Mouse (Mus musculus): ENCODE measurements at regions not wholly inside any gene's neighbourhood (a gene's known extent, or its start where the extent isn't known, plus 50 kb on each side); places are given as distances from the start of the nearest gene placed in this dataset.

DNA sequence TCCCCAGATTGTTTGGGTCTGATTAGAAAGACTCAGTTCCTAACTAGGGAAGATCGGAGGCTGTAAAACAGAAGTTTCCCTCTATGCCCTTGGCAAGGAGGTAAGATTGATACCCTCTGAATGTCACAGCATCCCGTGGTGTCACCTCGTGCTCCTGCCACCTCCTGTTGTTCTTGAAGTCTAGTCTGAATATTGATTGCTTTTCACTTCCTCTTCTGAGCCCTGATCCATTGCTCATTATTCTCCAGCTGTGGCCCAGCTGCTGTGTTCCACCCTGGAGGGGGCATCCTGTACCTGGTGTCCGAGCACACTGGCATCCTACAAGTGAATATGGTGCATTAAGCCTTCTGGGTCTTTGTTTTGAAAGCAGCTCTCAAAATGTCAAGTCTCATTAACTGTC is 156.6 kb upstream of the Mctp2 start:
- 55% methylated on average over 4 of the region's 4 CpGs for WGBS
- Histone ChIP-seq H3K4me2 (ENCODE audit: low read length) (no peak overlapping the region), H3K4me3 (ENCODE audit: low read length) (no peak overlapping the region), H3K27ac (ENCODE audit: low read depth, low read length) (no peak overlapping the region), H3K4me1 (ENCODE audit: control insufficient read depth, insufficient read depth, low read depth, low read length) (no peaks in the 10 kb centered on the region), H3K9me3 (ENCODE audit: control insufficient read depth, low read length) (no peaks in the 10 kb centered on the region), H3K36me3 (ENCODE audit: control insufficient read depth, insufficient read depth, low read length) (no peaks in the 10 kb centered on the region), H3K9ac (ENCODE audit: low read depth, low read length) (no peak overlapping the region), H3K27me3 (replicated peaks; ENCODE audit: control insufficient read depth, insufficient read depth, low read length) (no peaks in the 10 kb centered on the region)
- no peak for ATAC-seq

DNA sequence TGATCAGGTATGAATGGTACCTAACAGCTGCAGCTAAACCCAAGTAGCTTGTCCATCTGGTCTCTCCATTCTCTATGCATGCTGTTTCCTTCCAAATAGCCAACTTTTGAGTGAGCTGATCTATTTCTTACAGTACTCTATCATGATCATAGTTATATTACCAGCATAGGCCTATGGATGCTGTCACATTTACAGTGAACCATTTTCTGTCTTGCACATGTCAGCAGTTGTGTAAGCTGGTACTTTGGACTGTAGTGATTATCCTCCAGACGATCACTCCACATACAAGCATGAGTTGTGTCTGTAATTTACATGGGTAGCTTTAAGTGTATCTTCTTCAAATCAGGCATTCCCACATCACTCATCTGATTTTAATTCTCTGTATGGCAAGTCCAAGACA is 158.2 kb upstream of the Mctp2 start:
- H3K4me1 ChIP-seq (ENCODE audit: control insufficient read depth, insufficient read depth, low read depth, low read length): no peaks in the 10 kb centered on the region
- H3K27ac ChIP-seq (ENCODE audit: low read depth, low read length): no peak overlapping the region
- ATAC-seq: no peak
- no peak overlapping the region for H3K4me2 ChIP-seq (ENCODE audit: low read length)
- H3K27me3 ChIP-seq (replicated peaks; ENCODE audit: control insufficient read depth, insufficient read depth, low read length): no peaks in the 10 kb centered on the region
- no peak overlapping the region for H3K4me3 ChIP-seq (ENCODE audit: low read length)
- WGBS: 77% methylated on average over 1 of the region's 1 CpGs
- H3K36me3 ChIP-seq (ENCODE audit: control insufficient read depth, insufficient read depth, low read length): no peaks in the 10 kb centered on the region
- H3K9me3 ChIP-seq (ENCODE audit: control insufficient read depth, low read length): no peaks in the 10 kb centered on the region
- no peak overlapping the region for H3K9ac ChIP-seq (ENCODE audit: low read depth, low read length)

DNA sequence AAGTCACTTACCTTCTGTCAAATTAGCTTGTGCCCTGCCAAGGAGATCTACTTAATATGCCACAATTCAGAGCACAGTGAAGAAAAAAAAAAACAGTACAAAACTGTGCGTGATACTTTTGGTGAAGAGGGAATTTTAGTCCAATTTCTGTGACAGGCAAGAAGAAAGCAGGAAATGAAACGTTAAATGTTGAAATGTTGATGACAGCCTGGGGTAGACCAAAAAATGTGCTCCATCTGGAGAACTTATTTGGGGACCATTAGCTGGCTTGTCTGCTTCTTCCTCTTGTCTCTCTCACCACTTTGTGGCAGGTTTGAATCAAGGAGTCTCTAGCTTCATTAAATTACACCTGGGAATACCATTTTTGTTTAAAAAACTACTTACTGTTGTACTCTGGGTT is 163.3 kb upstream of the Mctp2 start:
- Histone ChIP-seq H3K4me2 (ENCODE audit: low read length) (no peak overlapping the region), H3K27ac (ENCODE audit: low read depth, low read length) (no peak overlapping the region), H3K9me3 (ENCODE audit: control insufficient read depth, low read length) (no peaks in the 10 kb centered on the region), H3K27me3 (replicated peaks; ENCODE audit: control insufficient read depth, insufficient read depth, low read length) (no peaks in the 10 kb centered on the region), H3K4me1 (ENCODE audit: control insufficient read depth, insufficient read depth, low read depth, low read length) (no peaks in the 10 kb centered on the region), H3K36me3 (ENCODE audit: control insufficient read depth, insufficient read depth, low read length) (no peaks in the 10 kb centered on the region), H3K4me3 (ENCODE audit: low read length) (no peak overlapping the region), H3K9ac (ENCODE audit: low read depth, low read length) (no peak overlapping the region)
- 70% methylated on average over 2 of the region's 2 CpGs for WGBS
- ATAC-seq: no peak

DNA sequence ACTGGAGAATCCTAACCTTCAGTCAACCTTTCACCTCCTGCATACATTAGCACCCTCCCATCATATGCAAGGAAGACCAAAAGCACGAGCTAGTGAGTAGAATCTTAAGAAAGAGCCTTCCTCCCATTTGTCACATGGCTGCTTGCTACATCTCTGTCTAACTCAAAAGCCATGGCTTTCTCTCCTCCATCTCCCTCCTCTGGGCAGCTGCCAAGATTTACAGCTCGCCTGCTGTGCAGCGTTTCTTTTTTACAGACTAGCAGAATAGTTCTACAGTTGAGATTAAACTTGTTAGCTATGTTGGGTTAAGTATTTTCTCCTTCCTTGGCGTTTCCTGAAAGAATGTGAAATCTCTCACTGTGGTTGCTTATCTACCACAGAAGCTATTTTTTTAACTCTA is 168.3 kb upstream of the Mctp2 start:
- no peaks in the 10 kb centered on the region for H3K27me3 ChIP-seq (replicated peaks; ENCODE audit: control insufficient read depth, insufficient read depth, low read length)
- H3K4me3 ChIP-seq (ENCODE audit: low read length): no peak overlapping the region
- ATAC-seq: no peak
- no peak overlapping the region for H3K4me2 ChIP-seq (ENCODE audit: low read length)
- H3K9ac ChIP-seq (ENCODE audit: low read depth, low read length): no peak overlapping the region
- WGBS: 38% methylated on average over 4 of the region's 4 CpGs
- H3K9me3 ChIP-seq (ENCODE audit: control insufficient read depth, low read length): no peaks in the 10 kb centered on the region
- H3K4me1 ChIP-seq (ENCODE audit: control insufficient read depth, insufficient read depth, low read depth, low read length): no peaks in the 10 kb centered on the region
- H3K36me3 ChIP-seq (ENCODE audit: control insufficient read depth, insufficient read depth, low read length): no peaks in the 10 kb centered on the region
- no peak overlapping the region for H3K27ac ChIP-seq (ENCODE audit: low read depth, low read length)

DNA sequence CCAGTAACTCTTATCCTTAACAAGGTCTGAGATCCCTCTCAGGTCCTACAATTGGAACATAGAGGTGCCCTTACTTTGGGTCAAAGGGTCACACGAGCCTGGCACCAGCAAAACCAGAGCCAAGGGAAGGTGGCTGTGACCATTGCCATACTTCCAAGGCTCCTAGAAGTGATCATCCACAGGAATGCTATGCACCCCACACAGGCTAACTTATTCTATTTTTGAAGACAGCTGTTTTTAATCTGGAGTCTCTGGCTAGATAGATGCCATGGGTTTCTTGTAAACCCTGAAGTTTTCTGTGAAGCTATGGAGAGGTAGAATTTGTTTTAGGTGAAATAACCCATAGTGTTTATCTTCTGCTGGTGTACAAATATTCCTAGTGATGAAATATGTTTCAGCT is 172.5 kb upstream of the Mctp2 start:
- no peak for ATAC-seq
- Histone ChIP-seq H3K4me1 (ENCODE audit: control insufficient read depth, insufficient read depth, low read depth, low read length) (no peaks in the 10 kb centered on the region), H3K4me2 (ENCODE audit: low read length) (no peak overlapping the region), H3K36me3 (ENCODE audit: control insufficient read depth, insufficient read depth, low read length) (no peaks in the 10 kb centered on the region), H3K9me3 (ENCODE audit: control insufficient read depth, low read length) (no peaks in the 10 kb centered on the region), H3K9ac (ENCODE audit: low read depth, low read length) (no peak overlapping the region), H3K27ac (ENCODE audit: low read depth, low read length) (no peak overlapping the region), H3K4me3 (ENCODE audit: low read length) (no peak overlapping the region), H3K27me3 (replicated peaks; ENCODE audit: control insufficient read depth, insufficient read depth, low read length) (no peaks in the 10 kb centered on the region)
- 76% methylated on average over 1 of the region's 1 CpGs for WGBS

DNA sequence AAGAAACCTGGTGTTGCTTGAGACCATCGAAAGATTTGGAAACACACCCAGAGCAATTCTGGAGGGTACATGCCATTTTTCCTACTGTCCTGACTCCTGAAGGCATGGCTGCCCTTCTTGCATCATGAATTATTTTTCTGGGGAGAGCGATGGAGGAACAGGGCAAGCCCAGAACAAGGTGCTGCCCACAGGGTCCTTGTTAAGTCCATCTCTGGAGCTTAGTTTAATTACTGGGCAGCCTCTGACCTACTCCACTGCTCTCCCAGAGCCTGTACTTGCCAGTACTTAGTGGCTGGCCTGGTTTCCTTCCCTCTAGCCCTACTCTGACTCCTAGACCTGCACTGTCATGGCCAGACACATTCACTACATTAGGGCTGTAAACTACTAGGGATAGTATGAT is 174.9 kb upstream of the Mctp2 start:
- H3K4me3 ChIP-seq (ENCODE audit: low read length): no peak overlapping the region
- H3K36me3 ChIP-seq (ENCODE audit: control insufficient read depth, insufficient read depth, low read length): no peaks in the 10 kb centered on the region
- no peak overlapping the region for H3K27ac ChIP-seq (ENCODE audit: low read depth, low read length)
- H3K4me1 ChIP-seq (ENCODE audit: control insufficient read depth, insufficient read depth, low read depth, low read length): no peaks in the 10 kb centered on the region
- 94% methylated on average over 2 of the region's 2 CpGs for WGBS
- H3K9ac ChIP-seq (ENCODE audit: low read depth, low read length): no peak overlapping the region
- no peaks in the 10 kb centered on the region for H3K9me3 ChIP-seq (ENCODE audit: control insufficient read depth, low read length)
- no peak overlapping the region for H3K4me2 ChIP-seq (ENCODE audit: low read length)
- no peak for ATAC-seq
- no peaks in the 10 kb centered on the region for H3K27me3 ChIP-seq (replicated peaks; ENCODE audit: control insufficient read depth, insufficient read depth, low read length)

DNA sequence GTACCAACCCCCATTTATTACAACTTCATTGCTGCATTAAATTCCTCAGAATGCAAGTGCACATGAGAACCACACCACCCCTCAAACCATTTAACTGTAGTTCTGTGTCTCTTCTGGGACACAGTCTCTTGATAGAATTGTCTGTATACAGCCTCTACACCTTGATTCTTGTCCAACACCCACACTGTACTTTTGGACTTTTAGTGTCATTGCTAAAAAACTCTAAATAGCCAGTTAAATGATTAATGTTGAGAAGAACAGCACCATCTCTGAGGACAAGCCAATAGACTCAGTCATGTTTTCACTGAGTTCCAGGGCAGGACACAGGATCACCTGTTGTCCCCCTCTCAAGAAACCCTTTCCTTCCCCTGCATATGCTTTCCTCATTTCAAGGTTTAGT is 183.8 kb upstream of the Mctp2 start:
- no peak overlapping the region for H3K27ac ChIP-seq (ENCODE audit: low read depth, low read length)
- no peak overlapping the region for H3K4me3 ChIP-seq (ENCODE audit: low read length)
- H3K36me3 ChIP-seq (ENCODE audit: control insufficient read depth, insufficient read depth, low read length): no peaks in the 10 kb centered on the region
- no peaks in the 10 kb centered on the region for H3K9me3 ChIP-seq (ENCODE audit: control insufficient read depth, low read length)
- ATAC-seq: no peak
- H3K9ac ChIP-seq (ENCODE audit: low read depth, low read length): no peak overlapping the region
- no peaks in the 10 kb centered on the region for H3K4me1 ChIP-seq (ENCODE audit: control insufficient read depth, insufficient read depth, low read depth, low read length)
- no peak overlapping the region for H3K4me2 ChIP-seq (ENCODE audit: low read length)
- no peaks in the 10 kb centered on the region for H3K27me3 ChIP-seq (replicated peaks; ENCODE audit: control insufficient read depth, insufficient read depth, low read length)

DNA sequence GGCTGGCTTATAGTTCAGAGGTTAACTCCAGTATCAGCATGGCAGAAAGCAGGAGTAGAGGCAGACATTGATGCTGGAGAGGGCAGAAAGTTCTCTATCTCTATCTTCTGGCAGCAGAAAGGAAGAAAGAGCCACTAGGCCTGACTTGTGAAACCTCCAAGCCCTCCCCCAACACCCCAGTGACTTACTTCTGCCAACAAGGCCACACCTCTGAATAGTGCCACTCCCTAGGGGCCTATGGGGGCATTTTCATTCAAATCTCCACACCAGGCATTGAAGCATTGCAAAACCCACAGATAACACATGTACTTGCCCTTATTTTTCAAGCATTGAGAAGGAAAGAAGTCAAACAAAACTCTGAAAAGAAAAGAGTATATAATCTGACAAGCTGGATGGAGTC is 186.9 kb upstream of the Mctp2 start:
- no peaks in the 10 kb centered on the region for H3K36me3 ChIP-seq (ENCODE audit: control insufficient read depth, insufficient read depth, low read length)
- no peaks in the 10 kb centered on the region for H3K9me3 ChIP-seq (ENCODE audit: control insufficient read depth, low read length)
- H3K27me3 ChIP-seq (replicated peaks; ENCODE audit: control insufficient read depth, insufficient read depth, low read length): no peaks in the 10 kb centered on the region
- H3K4me2 ChIP-seq (ENCODE audit: low read length): no peak overlapping the region
- H3K4me3 ChIP-seq (ENCODE audit: low read length): no peak overlapping the region
- no peak overlapping the region for H3K9ac ChIP-seq (ENCODE audit: low read depth, low read length)
- no peaks in the 10 kb centered on the region for H3K4me1 ChIP-seq (ENCODE audit: control insufficient read depth, insufficient read depth, low read depth, low read length)
- H3K27ac ChIP-seq (ENCODE audit: low read depth, low read length): no peak overlapping the region
- no peak for ATAC-seq

DNA sequence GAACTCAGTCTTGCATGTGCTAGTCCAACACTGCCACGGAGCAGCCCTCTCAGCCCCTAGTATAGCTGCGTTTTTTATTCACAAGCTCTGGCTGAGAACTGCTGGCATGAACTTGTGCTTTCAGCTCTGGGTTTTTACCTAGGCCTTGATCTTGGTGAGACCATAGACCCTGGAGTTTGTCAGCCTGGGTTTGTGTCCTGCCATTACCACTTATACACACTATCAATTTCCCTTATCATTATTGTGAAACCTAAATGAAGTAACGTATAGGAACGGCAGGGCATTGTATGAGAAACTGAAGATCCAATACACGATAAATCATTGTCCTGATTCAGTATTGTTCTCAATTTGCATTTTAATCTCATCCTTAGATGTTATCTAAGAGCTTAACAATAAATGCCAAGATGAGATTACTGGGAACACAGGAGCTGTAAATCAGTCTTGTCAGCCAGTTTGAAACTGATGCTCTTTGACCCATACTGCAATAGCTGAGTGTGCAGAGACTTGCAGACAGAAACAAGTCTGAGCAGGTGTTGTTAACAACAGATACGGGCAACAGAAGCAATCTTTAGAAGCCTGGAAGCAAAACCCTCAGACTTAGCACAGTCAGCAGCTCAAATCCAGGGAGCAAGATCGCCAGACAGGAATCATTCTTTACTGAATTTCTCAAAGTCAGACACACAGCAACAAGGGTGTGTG is 190.7 kb upstream of the Mctp2 start:
- H3K9me3 ChIP-seq (ENCODE audit: control insufficient read depth, low read length): no peaks in the 10 kb centered on the region
- H3K4me1 ChIP-seq (ENCODE audit: control insufficient read depth, insufficient read depth, low read depth, low read length): no peaks in the 10 kb centered on the region
- no peaks in the 10 kb centered on the region for H3K27me3 ChIP-seq (replicated peaks; ENCODE audit: control insufficient read depth, insufficient read depth, low read length)
- no peak overlapping the region for H3K4me2 ChIP-seq (ENCODE audit: low read length)
- H3K4me3 ChIP-seq (ENCODE audit: low read length): no peak overlapping the region
- ATAC-seq: no peak
- H3K36me3 ChIP-seq (ENCODE audit: control insufficient read depth, insufficient read depth, low read length): no peaks in the 10 kb centered on the region
- no peak overlapping the region for H3K27ac ChIP-seq (ENCODE audit: low read depth, low read length)
- 50% methylated on average over 7 of the region's 7 CpGs for WGBS
- H3K9ac ChIP-seq (ENCODE audit: low read depth, low read length): no peak overlapping the region
